ENCODE assay signal across 8 mouse cellular contexts in the genomic region with DNA sequence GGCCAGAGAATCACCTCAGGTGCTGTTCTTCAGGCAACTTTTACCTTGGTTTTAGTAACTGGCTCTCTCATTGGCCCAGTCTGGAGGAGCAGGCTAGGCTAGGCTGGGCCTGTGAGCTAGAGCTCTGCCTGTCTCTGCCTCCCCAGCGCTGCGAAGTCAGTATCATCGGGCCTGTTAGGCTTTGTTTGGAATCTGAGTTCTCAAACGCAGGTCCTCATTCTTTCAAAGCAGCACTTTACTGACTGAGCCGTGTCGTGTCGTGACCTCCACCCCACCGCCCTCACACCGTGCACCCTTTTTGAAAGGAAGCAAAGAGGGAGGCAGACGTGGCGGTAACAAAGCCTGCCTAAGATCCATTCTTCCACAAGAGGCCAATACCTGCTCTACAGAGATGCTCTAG. TPM values are rescaled to one million over a fixed set of nuclear protein-coding genes. Genes with fewer than 3 reads are reported as not detected.
A peak's percentile ranks its signal among the peaks of the same experiment; 100 is the strongest.
DNase-seq lines count a peak whose midpoint lies in the region; ATAC-seq and TF ChIP-seq lines count a peak whose summit lies in the region.

No protein-coding gene starts in this region.

- H3K27me3 ChIP-seq in kidney, embryonic 15.5 days = no peaks in the 10 kb centered on the region
- H3K27me3 ChIP-seq in hindbrain, embryonic 12.5 days = no peaks in the 10 kb centered on the region
- H3K27me3 ChIP-seq in midbrain, embryonic 10.5 days (ENCODE audit: low read depth, poor library complexity, severe bottlenecking) = no peaks in the 10 kb centered on the region

- peak overlapping the region; percentile 85 for H3K4me3 ChIP-seq in kidney, embryonic 15.5 days (replicated peaks)
- peak overlapping the region; percentile 63 for H3K4me3 ChIP-seq in bone marrow macrophage, adult 2 months (ENCODE audit: insufficient read depth, low read length)
- peak overlapping the region; percentile 80 for H3K4me3 ChIP-seq in hindbrain, embryonic 12.5 days
- H3K4me3 ChIP-seq in midbrain, embryonic 10.5 days = peak overlapping the region; percentile 97

- no peak for TF ChIP-seq POLR2A in bone marrow macrophage, adult 2 months (IDR thresholded peaks at IDR 0.05; ENCODE audit: borderline replicate concordance, low read depth, low read length)

- DNase-seq in kidney, adult 18-20 months = no peak
- no peak for DNase-seq in midbrain, embryonic 10.5 days (ENCODE audit: low spot score)
- DNase-seq in left cerebral cortex, postnatal 25 days (ENCODE audit: low spot score in 2 of 2) = no peak
- DNase-seq in right cerebral cortex, postnatal 10 days (ENCODE audit: low spot score in 2 of 2) = no peak
- no peak for DNase-seq in gastrocnemius, postnatal 4 days (ENCODE audit: low spot score in 2 of 2)

- H3K4me2 ChIP-seq in kidney, embryonic 15.5 days = peak overlapping the region; percentile 69
- H3K4me2 ChIP-seq in hindbrain, embryonic 12.5 days (replicated peaks) = peak overlapping the region; percentile 66

- intact Hi-C loops in left cerebral cortex, postnatal 25 days (cut with DNase I) = no loop called here

- TF ChIP-seq CTCF in bone marrow macrophage, adult 2 months (IDR thresholded peaks at IDR 0.05; ENCODE audit: low read depth, low read length) = no peak

- peak overlapping the region; percentile 46 for H3K9ac ChIP-seq in kidney, embryonic 15.5 days
- peak overlapping the region; percentile 56 for H3K9ac ChIP-seq in hindbrain, embryonic 12.5 days

- no peak for ATAC-seq in kidney, embryonic 15.5 days (replicated peaks; ENCODE audit: low FRiP score)
- ATAC-seq in hindbrain, embryonic 12.5 days (ENCODE audit: low FRiP score) = no peak

- H3K36me3 ChIP-seq in kidney, embryonic 15.5 days = peaks cover 6% of the 10 kb centered on the region; the same call in 1 of the 2 replicates
- no peaks in the 10 kb centered on the region for H3K36me3 ChIP-seq in hindbrain, embryonic 12.5 days
- H3K36me3 ChIP-seq in midbrain, embryonic 10.5 days = peaks cover 9% of the 10 kb centered on the region

- H3K27ac ChIP-seq in kidney, embryonic 15.5 days = peak overlapping the region; percentile 79
- H3K27ac ChIP-seq in bone marrow macrophage, adult 2 months (ENCODE audit: insufficient read depth, low read depth, low read length) = no peak overlapping the region; the same call in 1 of the 2 replicates
- H3K27ac ChIP-seq in hindbrain, embryonic 12.5 days = 0 out of 2 replicates have a peak overlapping the region, but pooled peaks have one; percentile 36
- H3K27ac ChIP-seq in midbrain, embryonic 10.5 days (replicated peaks) = peak overlapping the region; percentile 95

- H3K9me3 ChIP-seq in kidney, embryonic 15.5 days (replicated peaks) = 0 out of 2 replicates have a peak, but pooled peaks cover 1% of the 10 kb centered on the region
- H3K9me3 ChIP-seq in hindbrain, embryonic 12.5 days (replicated peaks) = no peaks in the 10 kb centered on the region
- H3K9me3 ChIP-seq in midbrain, embryonic 10.5 days (replicated peaks) = peaks cover 6% of the 10 kb centered on the region; the same call in 1 of the 2 replicates

- whole genome bisulfite sequencing in kidney, embryonic 15.5 days = 42% methylated on average over 11 of the region's 11 CpGs
- WGBS in hindbrain, embryonic 12.5 days = 30% methylated on average over 11 of the region's 11 CpGs
- WGBS in midbrain, embryonic 10.5 days = 44% methylated on average over 11 of the region's 11 CpGs

- H3K4me1 ChIP-seq in kidney, embryonic 15.5 days = peaks cover 37% of the 10 kb centered on the region
- H3K4me1 ChIP-seq in bone marrow macrophage, adult 2 months (ENCODE audit: control insufficient read depth, insufficient read depth, low read length) = peaks cover 6% of the 10 kb centered on the region
- peaks cover 18% of the 10 kb centered on the region for H3K4me1 ChIP-seq in hindbrain, embryonic 12.5 days
- H3K4me1 ChIP-seq in midbrain, embryonic 10.5 days = peaks cover 32% of the 10 kb centered on the region

RNA-seq across cellular contexts. Expression of a gene that starts 0.9 kb away (rescaled TPM):
- 107 and 109 TPM in 2 replicates for polyA plus RNA-seq in kidney, embryonic 15.5 days (2015; fragmentation: Nextera tagmentation; extraction: Ambion mirVana)
- 133 and 150 TPM in 2 replicates for polyA plus RNA-seq in bone marrow macrophage, adult 2 months (2012; ENCODE audit: insufficient read depth, insufficient read length, missing spikeins)
- polyA plus RNA-seq in hindbrain, embryonic 12.5 days (2016; fragmentation: Nextera tagmentation; extraction: Ambion mirVana) = 49.0 and 49.1 TPM in 2 replicates
- 48.3 and 50.3 TPM in 2 replicates for polyA plus RNA-seq in midbrain, embryonic 10.5 days (2016; fragmentation: Nextera tagmentation; extraction: Ambion mirVana)
- 10 to 100 TPM; 27.6 to 32.9 TPM for total RNA-seq in left cerebral cortex, postnatal 25 days (2021)
- total RNA-seq in gastrocnemius, postnatal 4 days (2021) = 100 to 1,000 TPM; 110 TPM
